Mouse (Mus musculus): Measurements from ENCODE around the gene Dixdc1. TPM values are rescaled to one million over a fixed set of nuclear protein-coding genes. Genes with fewer than 3 reads are reported as not detected.

Dixdc1 gene
- polyA plus RNA-seq, 1 experiment from 2014 or later, result 8.0 TPM

- H3K27ac ChIP-seq, result 0 out of 2 replicates have a peak overlapping the region, but pooled peaks have one; percentile 3
- H3K9ac ChIP-seq, result no peak overlapping the region
- peak; percentile 54; the same call in 1 of the 2 replicates for ATAC-seq (ENCODE audit: insufficient read depth, low FRiP score, low read depth)
- no peaks in the 10 kb centered on the region for H3K36me3 ChIP-seq
- H3K4me1 ChIP-seq, result peaks cover 12% of the 10 kb centered on the region
- H3K4me3 ChIP-seq (replicated peaks), result peak overlapping the region; percentile 17
- 20% methylated on average over 10 of the region's 10 CpGs for WGBS
- 0 out of 2 replicates have a peak, but pooled peaks cover 4% of the 10 kb centered on the region for H3K27me3 ChIP-seq (replicated peaks)
- no peaks in the 10 kb centered on the region for H3K9me3 ChIP-seq
- H3K4me2 ChIP-seq, result peak overlapping the region; percentile 38; the same call in 1 of the 2 replicates
These were observed 45.7 kb downstream of the Dixdc1 start for GRCm38 (mm10) chr9:50693631-50694030.

- Histone ChIP-seq H3K27me3 (replicated peaks) (no peaks in the 10 kb centered on the region), H3K4me3 (replicated peaks) (peak overlapping the region; percentile 17), H3K27ac (0 out of 2 replicates have a peak overlapping the region, but pooled peaks have one; percentile 3), H3K36me3 (no peaks in the 10 kb centered on the region), H3K4me1 (peaks cover 6% of the 10 kb centered on the region; the same call in 1 of the 2 replicates), H3K9me3 (no peaks in the 10 kb centered on the region), H3K9ac (no peak overlapping the region), H3K4me2 (peak overlapping the region; percentile 38)
- ATAC-seq (ENCODE audit: insufficient read depth, low FRiP score, low read depth), result peak; percentile 67; the same call in 1 of the 2 replicates
- 25% methylated on average over 13 of the region's 13 CpGs for WGBS
These were observed 46.4 kb downstream of the Dixdc1 start for GRCm38 (mm10) chr9:50692626-50693580.

DNA sequence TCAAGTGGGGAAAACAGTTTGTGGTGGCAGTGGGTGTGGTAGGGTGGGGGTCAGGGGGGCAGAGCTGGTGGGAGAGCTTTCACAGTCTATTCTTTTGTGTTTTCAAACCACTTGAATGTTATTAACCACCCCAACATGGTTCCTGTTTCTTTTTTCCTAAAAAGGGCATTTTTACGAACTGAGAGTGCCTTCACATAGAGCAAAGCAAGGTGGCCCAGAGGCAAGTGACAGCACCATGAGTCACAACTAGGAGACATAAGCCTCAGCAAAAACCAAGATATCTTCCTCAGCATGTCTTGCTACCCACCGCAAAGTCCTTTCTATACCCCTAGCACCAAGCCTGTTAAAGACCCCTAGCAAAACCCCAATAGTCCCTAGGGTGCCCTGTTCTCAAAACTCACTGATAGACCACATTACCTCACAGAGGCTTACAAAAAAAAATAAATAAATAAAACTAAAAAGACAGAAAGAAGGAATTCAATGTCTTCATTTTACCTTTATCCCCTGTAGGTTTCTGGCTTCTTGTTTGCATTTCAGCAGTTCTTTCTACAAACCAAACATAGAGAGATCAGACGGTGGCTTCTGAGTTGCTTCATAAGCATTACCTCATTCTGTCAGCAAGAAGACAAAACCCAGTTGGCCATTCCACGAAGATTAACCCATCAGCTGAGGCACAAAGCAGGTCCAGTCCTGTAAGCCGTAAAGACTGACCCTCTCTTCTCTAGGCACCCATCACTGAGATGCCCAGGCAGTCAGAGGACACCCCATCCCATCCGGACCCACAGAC, 52.3 kb downstream of the Dixdc1 start:
- 62% methylated on average over 6 of the region's 6 CpGs for WGBS

GRCm38 (mm10) chr9:50681727-50682126, 57.6 kb downstream of the Dixdc1 start:
- H3K9me3 ChIP-seq, result no peaks in the 10 kb centered on the region
- 71% methylated on average over 7 of the region's 7 CpGs for WGBS
- no peak overlapping the region for H3K27ac ChIP-seq
- H3K27me3 ChIP-seq (replicated peaks), result no peaks in the 10 kb centered on the region
- no peak overlapping the region for H3K4me2 ChIP-seq
- H3K9ac ChIP-seq, result no peak overlapping the region
- ATAC-seq (ENCODE audit: insufficient read depth, low FRiP score, low read depth), result no peak
- no peak overlapping the region for H3K4me3 ChIP-seq (replicated peaks)
- H3K36me3 ChIP-seq, result no peaks in the 10 kb centered on the region
- H3K4me1 ChIP-seq, result no peaks in the 10 kb centered on the region

More for the DNA sequence above, 52.3 kb downstream of the Dixdc1 start:
- no peaks in the 10 kb centered on the region for H3K9me3 ChIP-seq
- H3K4me2 ChIP-seq, result no peak overlapping the region
- no peak for ATAC-seq (ENCODE audit: insufficient read depth, low FRiP score, low read depth)
- no peaks in the 10 kb centered on the region for H3K4me1 ChIP-seq
- H3K36me3 ChIP-seq, result no peaks in the 10 kb centered on the region
- no peak overlapping the region for H3K27ac ChIP-seq
- no peaks in the 10 kb centered on the region for H3K27me3 ChIP-seq (replicated peaks)
- H3K4me3 ChIP-seq (replicated peaks), result no peak overlapping the region
- H3K9ac ChIP-seq, result no peak overlapping the region

DNA sequence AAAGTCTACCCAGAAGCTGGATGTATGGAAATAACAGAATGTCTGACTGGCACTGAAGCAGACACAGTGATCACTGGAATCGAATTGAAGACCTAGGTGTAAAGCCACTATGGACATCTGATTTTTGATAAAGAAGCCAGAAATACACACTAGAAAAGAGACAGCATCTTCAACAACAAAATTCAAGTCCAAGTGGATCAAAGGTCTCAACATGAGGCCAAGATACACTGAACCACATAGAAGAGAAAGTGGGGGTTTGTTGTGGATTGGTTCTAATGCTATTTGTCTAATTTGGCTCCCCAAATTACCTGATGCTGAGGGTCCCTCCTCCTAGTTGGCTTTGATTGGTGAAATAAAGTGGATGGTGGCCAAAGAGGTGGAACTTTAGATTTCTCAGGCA, 59.9 kb downstream of the Dixdc1 start:
- Histone ChIP-seq H3K27ac (no peak overlapping the region), H3K4me2 (no peak overlapping the region), H3K9me3 (no peaks in the 10 kb centered on the region), H3K36me3 (no peaks in the 10 kb centered on the region), H3K27me3 (replicated peaks) (no peaks in the 10 kb centered on the region), H3K4me1 (no peaks in the 10 kb centered on the region), H3K4me3 (replicated peaks) (no peak overlapping the region), H3K9ac (no peak overlapping the region)
- no peak for ATAC-seq (ENCODE audit: insufficient read depth, low FRiP score, low read depth)
- WGBS, result 93% methylated on average over 1 of the region's 1 CpGs

DNA sequence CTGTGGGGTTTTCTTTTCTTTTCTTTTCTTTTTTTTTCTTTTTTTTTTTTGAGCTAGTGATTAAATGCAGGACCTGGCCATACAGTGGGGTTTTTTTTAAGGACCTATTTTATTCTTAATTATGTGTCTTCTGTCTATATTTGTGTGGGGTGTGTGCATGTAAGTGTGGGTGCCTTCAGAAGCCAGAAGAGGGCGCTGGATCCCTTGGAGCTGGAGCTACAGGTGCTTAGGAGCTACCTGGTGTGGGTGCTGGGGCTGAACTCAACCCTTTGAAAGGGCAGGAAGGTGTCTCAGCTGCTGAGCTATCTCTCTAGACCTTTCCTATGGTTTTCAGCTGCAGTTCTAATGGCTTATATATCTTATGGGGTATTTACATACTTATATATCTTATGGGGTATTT, 64.5 kb downstream of the Dixdc1 start:
- H3K36me3 ChIP-seq, result no peaks in the 10 kb centered on the region
- H3K4me3 ChIP-seq (replicated peaks), result no peak overlapping the region
- WGBS, result 17% methylated on average over 1 of the region's 1 CpGs
- no peak for ATAC-seq (ENCODE audit: insufficient read depth, low FRiP score, low read depth)
- no peak overlapping the region for H3K9ac ChIP-seq
- no peaks in the 10 kb centered on the region for H3K27me3 ChIP-seq (replicated peaks)
- H3K4me2 ChIP-seq, result no peak overlapping the region
- no peaks in the 10 kb centered on the region for H3K9me3 ChIP-seq
- H3K4me1 ChIP-seq, result no peaks in the 10 kb centered on the region
- H3K27ac ChIP-seq, result no peak overlapping the region

DNA sequence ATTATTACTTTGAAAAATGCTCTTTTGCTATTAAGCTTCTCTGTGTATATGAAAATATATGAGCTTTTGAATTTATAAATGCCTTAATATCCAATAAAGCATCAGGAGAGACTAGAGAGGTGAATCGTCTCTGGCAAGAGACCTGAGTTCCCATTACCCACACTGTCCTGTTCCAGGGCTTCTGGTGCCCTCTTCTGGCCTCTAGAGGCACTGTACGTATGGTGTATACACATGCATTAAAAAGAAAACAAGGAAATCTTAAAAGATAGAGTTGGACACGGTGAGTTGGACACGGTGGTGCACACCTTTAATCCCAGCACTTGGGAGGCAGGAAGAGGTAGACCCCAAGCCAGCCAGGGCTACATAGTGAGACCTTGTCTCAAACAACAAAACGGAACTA, 68.6 kb downstream of the Dixdc1 start:
- 33% methylated on average over 5 of the region's 5 CpGs for WGBS
- H3K9me3 ChIP-seq, result no peaks in the 10 kb centered on the region
- no peak overlapping the region for H3K9ac ChIP-seq
- H3K4me1 ChIP-seq, result no peaks in the 10 kb centered on the region
- no peaks in the 10 kb centered on the region for H3K27me3 ChIP-seq (replicated peaks)
- H3K27ac ChIP-seq, result no peak overlapping the region
- H3K36me3 ChIP-seq, result peaks cover 2% of the 10 kb centered on the region; the same call in 1 of the 2 replicates
- ATAC-seq (ENCODE audit: insufficient read depth, low FRiP score, low read depth), result peak; percentile 58; the same call in 1 of the 2 replicates
- no peak overlapping the region for H3K4me3 ChIP-seq (replicated peaks)
- no peak overlapping the region for H3K4me2 ChIP-seq

DNA sequence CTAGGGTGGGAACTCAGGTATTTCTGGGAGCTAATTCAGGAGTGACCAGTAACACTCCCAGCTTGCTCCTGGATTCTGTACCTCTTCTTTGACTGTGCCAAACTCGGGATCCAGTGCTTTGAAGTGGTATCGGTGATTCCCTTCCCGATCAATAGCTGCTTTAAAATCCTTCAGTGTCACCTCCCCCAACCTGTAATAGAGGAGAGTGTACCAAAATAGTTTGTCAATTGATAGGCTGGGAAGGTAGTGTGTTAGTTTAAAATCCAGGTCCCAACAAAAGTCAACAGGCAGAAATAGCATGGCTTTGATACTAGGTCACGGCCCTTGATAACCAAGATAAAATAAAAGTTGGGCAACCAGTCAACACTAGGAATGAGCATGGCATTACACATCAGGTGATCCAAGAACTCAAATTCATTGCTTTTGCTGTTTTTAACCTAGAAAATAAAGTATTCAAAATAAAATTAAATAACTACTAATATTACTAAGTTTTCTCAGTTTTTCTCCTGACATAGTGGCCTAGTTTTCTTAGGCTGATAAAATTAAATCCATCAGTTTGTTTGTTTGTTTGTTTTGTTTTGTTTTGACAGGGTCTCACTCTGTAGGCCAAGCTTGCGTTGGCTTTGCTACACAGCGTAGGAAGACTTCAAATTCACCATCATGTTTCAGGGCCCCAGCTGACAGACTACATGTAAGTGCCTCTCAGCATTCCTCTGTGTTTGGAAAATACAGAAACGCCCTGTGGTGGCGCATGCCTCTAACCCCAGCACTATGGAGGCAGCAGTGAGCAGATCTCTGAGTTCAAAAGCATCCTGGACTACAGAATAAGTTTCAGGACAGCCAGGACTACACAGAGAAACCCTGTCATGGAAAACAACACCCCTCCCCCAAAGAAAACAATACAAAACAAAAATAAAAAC, 71.5 kb downstream of the Dixdc1 start:
- WGBS, result 72% methylated on average over 8 of the region's 8 CpGs
- H3K27ac ChIP-seq, result no peak overlapping the region

GRCm38 (mm10) chr9:50666442-50666841, 72.9 kb downstream of the Dixdc1 start:
- no peak overlapping the region for H3K4me2 ChIP-seq
- WGBS, result 84% methylated on average over 6 of the region's 6 CpGs
- H3K36me3 ChIP-seq, result peaks cover 2% of the 10 kb centered on the region; the same call in 1 of the 2 replicates
- H3K27ac ChIP-seq, result no peak overlapping the region
- no peak overlapping the region for H3K4me3 ChIP-seq (replicated peaks)
- no peaks in the 10 kb centered on the region for H3K9me3 ChIP-seq
- no peak for ATAC-seq (ENCODE audit: insufficient read depth, low FRiP score, low read depth)
- H3K4me1 ChIP-seq, result no peaks in the 10 kb centered on the region
- H3K9ac ChIP-seq, result no peak overlapping the region
- H3K27me3 ChIP-seq (replicated peaks), result no peaks in the 10 kb centered on the region

More for the DNA sequence above, 71.5 kb downstream of the Dixdc1 start:
- H3K4me2 ChIP-seq, result no peak overlapping the region
- 0 out of 2 replicates have a peak, but pooled peaks have one; percentile 22 for ATAC-seq (ENCODE audit: insufficient read depth, low FRiP score, low read depth)
- H3K4me1 ChIP-seq, result no peaks in the 10 kb centered on the region
- peaks cover 2% of the 10 kb centered on the region; the same call in 1 of the 2 replicates for H3K36me3 ChIP-seq
- H3K4me3 ChIP-seq (replicated peaks), result no peak overlapping the region
- no peaks in the 10 kb centered on the region for H3K9me3 ChIP-seq
- no peak overlapping the region for H3K9ac ChIP-seq
- no peaks in the 10 kb centered on the region for H3K27me3 ChIP-seq (replicated peaks)

GRCm38 (mm10) chr9:50664826-50665225, 74.5 kb downstream of the Dixdc1 start:
- no peak overlapping the region for H3K9ac ChIP-seq
- ATAC-seq (ENCODE audit: insufficient read depth, low FRiP score, low read depth), result no peak
- no peak overlapping the region for H3K4me2 ChIP-seq
- H3K9me3 ChIP-seq, result no peaks in the 10 kb centered on the region
- H3K27me3 ChIP-seq (replicated peaks), result no peaks in the 10 kb centered on the region
- no peak overlapping the region for H3K4me3 ChIP-seq (replicated peaks)
- WGBS, result 88% methylated on average over 5 of the region's 5 CpGs
- H3K27ac ChIP-seq, result no peak overlapping the region
- H3K4me1 ChIP-seq, result no peaks in the 10 kb centered on the region
- peaks cover 2% of the 10 kb centered on the region; the same call in 1 of the 2 replicates for H3K36me3 ChIP-seq

- Histone ChIP-seq H3K27ac (no peak overlapping the region), H3K9me3 (no peaks in the 10 kb centered on the region), H3K36me3 (no peaks in the 10 kb centered on the region), H3K9ac (no peak overlapping the region), H3K4me2 (peak overlapping the region; percentile 67), H3K27me3 (replicated peaks) (no peaks in the 10 kb centered on the region), H3K4me1 (peaks cover 8% of the 10 kb centered on the region), H3K4me3 (replicated peaks) (peak overlapping the region; percentile 85)
- no peak for ATAC-seq (ENCODE audit: insufficient read depth, low FRiP score, low read depth)
- WGBS, result 20% methylated on average over 12 of the region's 12 CpGs
These were observed 78.9 kb downstream of the Dixdc1 start for GRCm38 (mm10) chr9:50660431-50660830.
